Mouse (Mus musculus): ENCODE results near the gene Gm42906. TPM values are rescaled to one million over a fixed set of nuclear protein-coding genes. Genes with fewer than 3 reads are reported as not detected.

Gm42906 gene
- polyA plus RNA-seq, 1 experiment from 2014 or later, result not detected

DNA sequence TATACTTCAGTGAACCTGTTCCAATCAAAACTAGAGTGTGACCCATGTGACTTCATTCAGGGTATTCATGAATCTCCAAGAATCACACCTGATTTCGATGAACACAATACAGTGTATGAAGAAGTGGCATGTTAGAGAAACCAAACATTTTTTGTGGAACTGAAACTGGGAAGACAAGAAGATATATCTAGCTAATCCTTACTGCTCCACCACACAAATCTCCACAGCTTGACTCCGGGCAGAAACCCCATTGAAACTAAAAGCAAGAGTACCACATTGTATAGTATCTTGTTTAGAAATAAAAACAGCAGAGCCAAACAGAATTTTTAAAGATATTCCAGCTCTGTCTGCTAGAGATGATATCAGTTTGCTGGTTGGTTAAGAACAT, 27.4 kb downstream of the Gm42906 start:
- no peak for ATAC-seq (replicated peaks; ENCODE audit: extremely low read depth, insufficient read depth, low FRiP score)
- 87% methylated on average over 2 of the region's 2 CpGs for WGBS
- no peak overlapping the region for H3K27ac ChIP-seq (ENCODE audit: low read length)
- no peaks in the 10 kb centered on the region for H3K27me3 ChIP-seq (ENCODE audit: control insufficient read depth, insufficient read depth, low read length)
- H3K4me1 ChIP-seq (ENCODE audit: control insufficient read depth, insufficient read depth, low read length), result no peaks in the 10 kb centered on the region
- H3K9ac ChIP-seq (ENCODE audit: low read length), result no peak overlapping the region
- H3K4me2 ChIP-seq (ENCODE audit: low read depth, low read length), result no peak overlapping the region
- no peaks in the 10 kb centered on the region for H3K36me3 ChIP-seq (ENCODE audit: control insufficient read depth, insufficient read depth)
- no peak overlapping the region for H3K4me3 ChIP-seq (ENCODE audit: low read length)
- no peaks in the 10 kb centered on the region for H3K9me3 ChIP-seq (replicated peaks; ENCODE audit: control insufficient read depth, low read length)

DNA sequence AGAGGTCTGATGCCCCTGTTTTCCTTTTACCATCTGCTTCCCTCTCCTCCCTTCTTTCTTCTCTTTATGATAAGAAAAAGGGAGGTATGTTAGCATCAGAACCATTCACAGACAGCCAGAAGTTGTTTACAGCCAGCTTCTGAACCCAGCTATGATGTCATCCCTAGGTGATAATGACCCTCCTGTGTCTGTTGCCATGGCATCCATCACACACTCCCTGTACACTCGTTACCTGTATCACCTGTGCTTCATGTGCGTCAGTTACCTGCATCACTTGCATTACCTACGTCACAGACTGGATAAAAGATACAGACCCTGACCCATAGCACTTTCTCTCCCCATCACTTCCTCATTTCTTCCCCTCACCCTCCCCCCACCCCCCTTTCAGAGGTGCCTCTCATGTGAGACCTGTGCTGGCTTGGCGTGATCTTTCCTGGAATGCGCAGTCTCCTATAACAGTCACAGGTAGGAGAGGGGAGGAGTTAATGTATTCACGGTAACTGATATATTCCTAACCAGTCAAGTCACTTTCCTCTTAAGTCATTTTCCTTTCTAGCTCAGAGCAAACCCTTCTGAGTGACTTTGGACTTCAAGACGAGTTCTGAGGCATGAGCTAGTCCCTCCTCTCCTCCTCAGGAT, 27.9 kb downstream of the Gm42906 start:
- H3K4me2 ChIP-seq (ENCODE audit: low read depth, low read length), result no peak overlapping the region
- no peak overlapping the region for H3K4me3 ChIP-seq (ENCODE audit: low read length)
- H3K36me3 ChIP-seq (ENCODE audit: control insufficient read depth, insufficient read depth), result no peaks in the 10 kb centered on the region
- no peaks in the 10 kb centered on the region for H3K4me1 ChIP-seq (ENCODE audit: control insufficient read depth, insufficient read depth, low read length)
- H3K27me3 ChIP-seq (ENCODE audit: control insufficient read depth, insufficient read depth, low read length), result no peaks in the 10 kb centered on the region
- 64% methylated on average over 7 of the region's 7 CpGs for WGBS
- no peak overlapping the region for H3K27ac ChIP-seq (ENCODE audit: low read length)
- no peak for ATAC-seq (replicated peaks; ENCODE audit: extremely low read depth, insufficient read depth, low FRiP score)
- no peak overlapping the region for H3K9ac ChIP-seq (ENCODE audit: low read length)
- no peaks in the 10 kb centered on the region for H3K9me3 ChIP-seq (replicated peaks; ENCODE audit: control insufficient read depth, low read length)

DNA sequence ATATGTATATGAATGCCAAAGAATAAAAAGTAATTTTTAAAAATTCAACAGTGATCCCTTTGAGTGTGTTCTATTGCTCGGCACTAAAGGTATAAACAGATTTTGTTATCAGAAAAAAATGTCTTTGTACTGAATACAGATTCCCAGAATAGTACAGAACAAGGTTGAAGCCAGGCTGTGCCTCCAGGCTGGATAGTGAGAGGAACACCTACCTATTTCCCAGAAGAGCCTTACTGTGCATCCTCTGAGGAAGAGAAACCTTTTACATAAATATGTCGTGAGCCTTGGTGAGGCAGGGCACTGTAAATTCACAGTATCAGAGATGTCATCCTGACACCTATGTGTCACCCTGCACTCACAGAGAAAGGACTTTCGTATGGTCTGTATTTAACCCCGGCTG, 31.8 kb downstream of the Gm42906 start:
- Histone ChIP-seq H3K27ac (ENCODE audit: low read length) (no peak overlapping the region), H3K9ac (ENCODE audit: low read length) (no peak overlapping the region), H3K36me3 (ENCODE audit: control insufficient read depth, insufficient read depth) (no peaks in the 10 kb centered on the region), H3K9me3 (replicated peaks; ENCODE audit: control insufficient read depth, low read length) (no peaks in the 10 kb centered on the region), H3K4me3 (ENCODE audit: low read length) (no peak overlapping the region), H3K4me1 (ENCODE audit: control insufficient read depth, insufficient read depth, low read length) (no peaks in the 10 kb centered on the region), H3K27me3 (ENCODE audit: control insufficient read depth, insufficient read depth, low read length) (no peaks in the 10 kb centered on the region), H3K4me2 (ENCODE audit: low read depth, low read length) (no peak overlapping the region)
- ATAC-seq (replicated peaks; ENCODE audit: extremely low read depth, insufficient read depth, low FRiP score), result no peak
- 66% methylated on average over 4 of the region's 4 CpGs for WGBS

DNA sequence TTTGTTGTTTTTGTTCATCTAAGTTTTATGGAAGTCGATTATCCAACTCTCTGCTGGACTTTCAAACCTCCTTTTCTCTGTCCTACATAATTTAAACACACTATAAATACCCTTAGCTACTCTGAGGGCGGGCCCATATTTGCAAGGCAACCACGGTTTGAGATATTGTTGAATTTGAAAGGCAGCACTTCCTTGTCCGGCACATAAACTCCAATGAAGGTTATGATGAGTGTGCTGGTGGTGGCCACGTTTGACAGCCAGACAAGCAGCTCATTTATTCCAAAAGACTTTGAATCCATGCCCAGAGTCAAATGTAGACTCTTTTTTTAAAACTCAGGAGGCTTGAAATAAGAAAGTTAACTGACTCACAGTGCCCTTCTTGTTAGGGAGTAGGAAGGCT, 33.3 kb downstream of the Gm42906 start:
- WGBS, result 46% methylated on average over 5 of the region's 5 CpGs

DNA sequence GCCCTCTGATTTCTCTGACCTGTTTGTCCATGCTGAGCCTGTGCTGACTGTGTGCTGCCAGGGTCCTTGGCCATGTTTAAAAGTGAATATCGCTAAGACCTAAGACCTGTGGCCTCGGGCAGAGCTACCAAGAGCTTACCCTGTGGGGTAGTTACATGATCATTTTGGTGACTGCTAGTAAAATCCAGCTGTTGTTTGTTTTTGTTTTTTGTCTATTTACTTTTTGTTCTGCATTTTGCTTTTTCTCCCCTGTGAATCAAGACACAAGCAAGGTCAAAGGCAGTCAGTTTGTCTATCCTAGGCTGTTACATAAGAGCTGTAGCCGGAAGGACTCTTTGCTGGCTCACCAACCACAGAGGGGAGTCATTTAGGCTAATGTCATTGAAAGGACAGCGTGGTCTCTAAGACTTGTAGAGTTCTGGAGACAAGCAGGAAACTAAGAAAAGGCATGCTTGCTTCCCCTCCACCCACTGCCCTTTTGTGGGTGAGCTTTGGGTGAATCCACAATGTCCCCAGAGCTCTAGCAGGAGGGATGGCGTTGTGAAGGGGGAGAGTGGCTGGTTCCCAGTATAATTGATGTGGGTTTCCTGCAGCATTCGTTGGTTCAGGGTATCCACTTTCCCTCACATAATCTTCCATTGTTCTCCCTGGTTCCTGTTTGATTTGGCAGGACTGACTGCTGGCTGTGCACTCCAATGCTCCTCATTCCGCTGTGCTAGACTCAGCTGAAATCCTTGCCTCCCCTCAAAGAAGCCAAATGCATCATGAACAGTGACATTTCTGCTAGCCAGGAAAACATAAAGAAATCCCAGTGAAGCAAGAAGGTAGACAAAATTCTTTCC, 33.9 kb downstream of the Gm42906 start:
- 54% methylated on average over 7 of the region's 7 CpGs for WGBS
- no peak overlapping the region for H3K4me2 ChIP-seq (ENCODE audit: low read depth, low read length)

More for the DNA sequence above, 33.3 kb downstream of the Gm42906 start:
- no peak for ATAC-seq (replicated peaks; ENCODE audit: extremely low read depth, insufficient read depth, low FRiP score)
- no peak overlapping the region for H3K4me2 ChIP-seq (ENCODE audit: low read depth, low read length)
- no peaks in the 10 kb centered on the region for H3K36me3 ChIP-seq (ENCODE audit: control insufficient read depth, insufficient read depth)
- no peaks in the 10 kb centered on the region for H3K4me1 ChIP-seq (ENCODE audit: control insufficient read depth, insufficient read depth, low read length)
- no peaks in the 10 kb centered on the region for H3K9me3 ChIP-seq (replicated peaks; ENCODE audit: control insufficient read depth, low read length)
- H3K27ac ChIP-seq (ENCODE audit: low read length), result peak overlapping the region; percentile 68
- H3K9ac ChIP-seq (ENCODE audit: low read length), result no peak overlapping the region
- no peak overlapping the region for H3K4me3 ChIP-seq (ENCODE audit: low read length)
- no peaks in the 10 kb centered on the region for H3K27me3 ChIP-seq (ENCODE audit: control insufficient read depth, insufficient read depth, low read length)

DNA sequence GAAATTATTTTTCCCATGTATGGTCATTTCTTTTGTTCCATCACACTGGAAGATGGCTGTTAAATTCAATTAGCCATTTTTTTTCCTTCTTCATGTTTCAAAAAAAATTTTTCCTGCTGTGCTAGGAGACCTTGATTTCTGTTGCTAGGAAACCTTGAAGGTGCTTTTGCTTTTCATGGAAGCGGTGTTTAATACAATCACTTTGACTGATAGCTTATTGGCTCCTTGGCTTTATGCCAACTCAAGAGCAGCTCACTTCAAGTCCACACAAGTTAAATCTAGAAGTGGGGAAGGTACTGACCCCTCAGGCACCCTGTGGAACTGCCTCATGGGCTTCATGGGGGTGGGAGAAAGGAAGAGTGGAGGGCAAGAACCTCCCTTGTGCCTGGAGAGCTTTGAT, 38.1 kb downstream of the Gm42906 start:
- no peak overlapping the region for H3K4me2 ChIP-seq (ENCODE audit: low read depth, low read length)
- H3K36me3 ChIP-seq (ENCODE audit: control insufficient read depth, insufficient read depth), result no peaks in the 10 kb centered on the region
- ATAC-seq (replicated peaks; ENCODE audit: extremely low read depth, insufficient read depth, low FRiP score), result no peak
- H3K9me3 ChIP-seq (replicated peaks; ENCODE audit: control insufficient read depth, low read length), result 0 out of 2 replicates have a peak, but pooled peaks cover 2% of the 10 kb centered on the region
- no peak overlapping the region for H3K27ac ChIP-seq (ENCODE audit: low read length)
- H3K4me1 ChIP-seq (ENCODE audit: control insufficient read depth, insufficient read depth, low read length), result no peaks in the 10 kb centered on the region
- no peak overlapping the region for H3K4me3 ChIP-seq (ENCODE audit: low read length)
- H3K9ac ChIP-seq (ENCODE audit: low read length), result no peak overlapping the region
- no peaks in the 10 kb centered on the region for H3K27me3 ChIP-seq (ENCODE audit: control insufficient read depth, insufficient read depth, low read length)
- WGBS, result 57% methylated on average over 1 of the region's 1 CpGs

More for the DNA sequence above, 33.9 kb downstream of the Gm42906 start:
- ATAC-seq (replicated peaks; ENCODE audit: extremely low read depth, insufficient read depth, low FRiP score), result peak; percentile 65; the same call in 1 of the 2 replicates
- Histone ChIP-seq H3K36me3 (ENCODE audit: control insufficient read depth, insufficient read depth) (no peaks in the 10 kb centered on the region), H3K4me1 (ENCODE audit: control insufficient read depth, insufficient read depth, low read length) (no peaks in the 10 kb centered on the region), H3K9ac (ENCODE audit: low read length) (no peak overlapping the region), H3K4me3 (ENCODE audit: low read length) (no peak overlapping the region), H3K9me3 (replicated peaks; ENCODE audit: control insufficient read depth, low read length) (no peaks in the 10 kb centered on the region), H3K27ac (ENCODE audit: low read length) (peak overlapping the region; percentile 77), H3K27me3 (ENCODE audit: control insufficient read depth, insufficient read depth, low read length) (no peaks in the 10 kb centered on the region)

DNA sequence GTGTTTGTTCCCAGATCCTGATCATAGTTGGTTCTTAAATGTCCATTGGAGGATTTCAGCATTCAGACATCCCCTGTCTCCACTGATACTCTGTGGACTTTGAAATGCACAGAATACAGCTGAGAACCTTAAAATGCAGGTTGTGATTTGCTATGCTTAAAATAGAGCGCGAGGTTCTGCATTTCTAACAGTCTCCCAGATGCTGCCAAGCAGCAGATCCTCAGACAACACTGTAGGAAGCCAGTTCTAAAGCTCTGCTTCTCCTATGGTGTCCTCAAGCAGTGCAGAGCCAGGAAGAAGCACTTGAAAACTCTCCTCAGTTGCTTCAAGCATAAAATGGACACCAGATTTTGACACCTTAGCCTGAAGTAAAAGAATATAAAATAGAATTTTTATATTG, 48.1 kb downstream of the Gm42906 start:
- H3K4me3 ChIP-seq (ENCODE audit: low read length), result no peak overlapping the region
- H3K27ac ChIP-seq (ENCODE audit: low read length), result no peak overlapping the region
- ATAC-seq (replicated peaks; ENCODE audit: extremely low read depth, insufficient read depth, low FRiP score), result no peak
- no peak overlapping the region for H3K9ac ChIP-seq (ENCODE audit: low read length)
- no peak overlapping the region for H3K4me2 ChIP-seq (ENCODE audit: low read depth, low read length)
- no peaks in the 10 kb centered on the region for H3K4me1 ChIP-seq (ENCODE audit: control insufficient read depth, insufficient read depth, low read length)
- 69% methylated on average over 2 of the region's 2 CpGs for WGBS
- no peaks in the 10 kb centered on the region for H3K27me3 ChIP-seq (ENCODE audit: control insufficient read depth, insufficient read depth, low read length)
- no peaks in the 10 kb centered on the region for H3K36me3 ChIP-seq (ENCODE audit: control insufficient read depth, insufficient read depth)
- 0 out of 2 replicates have a peak, but pooled peaks cover 1% of the 10 kb centered on the region for H3K9me3 ChIP-seq (replicated peaks; ENCODE audit: control insufficient read depth, low read length)

DNA sequence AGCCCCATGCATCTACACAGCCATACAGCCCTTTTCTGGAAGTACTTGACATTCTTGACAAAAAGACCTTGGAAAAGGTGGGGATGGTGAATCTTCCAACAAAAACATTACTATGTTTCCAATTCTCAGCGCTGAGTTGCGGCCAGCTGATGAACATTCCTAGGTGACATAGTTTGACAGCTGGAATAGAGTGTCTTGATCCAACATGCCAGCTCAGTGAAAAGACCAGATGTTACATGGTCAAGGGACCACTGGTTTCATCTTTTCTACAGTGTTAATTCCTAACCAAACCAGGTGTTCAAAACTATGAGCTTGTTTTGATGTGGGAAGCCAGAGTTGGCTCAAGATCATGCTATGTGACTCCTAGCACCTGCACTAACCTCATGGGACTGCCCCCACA, 48.8 kb downstream of the Gm42906 start:
- H3K9ac ChIP-seq (ENCODE audit: low read length), result no peak overlapping the region
- H3K4me3 ChIP-seq (ENCODE audit: low read length), result no peak overlapping the region
- no peaks in the 10 kb centered on the region for H3K4me1 ChIP-seq (ENCODE audit: control insufficient read depth, insufficient read depth, low read length)
- 74% methylated on average over 2 of the region's 2 CpGs for WGBS
- H3K27me3 ChIP-seq (ENCODE audit: control insufficient read depth, insufficient read depth, low read length), result no peaks in the 10 kb centered on the region
- no peak overlapping the region for H3K4me2 ChIP-seq (ENCODE audit: low read depth, low read length)
- ATAC-seq (replicated peaks; ENCODE audit: extremely low read depth, insufficient read depth, low FRiP score), result no peak
- no peaks in the 10 kb centered on the region for H3K9me3 ChIP-seq (replicated peaks; ENCODE audit: control insufficient read depth, low read length)
- no peak overlapping the region for H3K27ac ChIP-seq (ENCODE audit: low read length)
- no peaks in the 10 kb centered on the region for H3K36me3 ChIP-seq (ENCODE audit: control insufficient read depth, insufficient read depth)

DNA sequence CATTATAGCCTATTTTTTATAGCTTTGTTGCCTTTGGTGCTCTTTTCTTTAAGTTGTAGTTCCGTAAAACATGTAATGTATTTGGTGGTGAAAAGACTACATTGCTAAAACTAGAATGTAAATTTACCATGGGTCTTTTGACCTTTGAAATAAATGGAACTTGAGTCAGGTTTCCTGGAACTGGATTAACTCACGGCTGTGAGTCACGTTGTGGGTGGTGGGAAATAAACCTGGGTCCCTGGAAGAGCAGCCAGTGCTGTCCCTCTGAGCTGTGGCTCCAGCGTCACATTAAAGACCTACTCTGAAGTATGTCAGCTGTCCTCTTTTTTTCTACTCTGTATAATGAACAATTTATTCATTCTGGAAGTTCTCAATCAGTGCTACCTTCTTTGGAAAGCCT, 51.0 kb downstream of the Gm42906 start:
- WGBS, result 71% methylated on average over 4 of the region's 4 CpGs

More for the DNA sequence above, 51.0 kb downstream of the Gm42906 start:
- ATAC-seq (replicated peaks; ENCODE audit: extremely low read depth, insufficient read depth, low FRiP score), result no peak
- Histone ChIP-seq H3K9me3 (replicated peaks; ENCODE audit: control insufficient read depth, low read length) (no peaks in the 10 kb centered on the region), H3K36me3 (ENCODE audit: control insufficient read depth, insufficient read depth) (no peaks in the 10 kb centered on the region), H3K27ac (ENCODE audit: low read length) (no peak overlapping the region), H3K4me2 (ENCODE audit: low read depth, low read length) (no peak overlapping the region), H3K9ac (ENCODE audit: low read length) (no peak overlapping the region), H3K4me3 (ENCODE audit: low read length) (no peak overlapping the region), H3K27me3 (ENCODE audit: control insufficient read depth, insufficient read depth, low read length) (no peaks in the 10 kb centered on the region), H3K4me1 (ENCODE audit: control insufficient read depth, insufficient read depth, low read length) (no peaks in the 10 kb centered on the region)
